Mouse (Mus musculus) bone marrow, adult 2 months (tissue): ENCODE results near the gene Epb41.

ENCODE experiments used
- CTCF ChIP-seq: fragments of 200-500 bp; IDR thresholded peaks from 2 replicates; pipeline ENCODE4 v1.5.1; 2011; ENCODE audit warnings: low read length, control low read depth; ENCODE audit not compliant: control insufficient read depth, insufficient read depth
- POLR2A ChIP-seq: fragments of 200-500 bp; IDR thresholded peaks from 2 replicates; pipeline ENCODE4 v1.6.1; 2011; ENCODE audit warnings: low read depth, mild to moderate bottlenecking, control low read depth, low read length, borderline replicate concordance; ENCODE audit not compliant: control insufficient read depth

DNA sequence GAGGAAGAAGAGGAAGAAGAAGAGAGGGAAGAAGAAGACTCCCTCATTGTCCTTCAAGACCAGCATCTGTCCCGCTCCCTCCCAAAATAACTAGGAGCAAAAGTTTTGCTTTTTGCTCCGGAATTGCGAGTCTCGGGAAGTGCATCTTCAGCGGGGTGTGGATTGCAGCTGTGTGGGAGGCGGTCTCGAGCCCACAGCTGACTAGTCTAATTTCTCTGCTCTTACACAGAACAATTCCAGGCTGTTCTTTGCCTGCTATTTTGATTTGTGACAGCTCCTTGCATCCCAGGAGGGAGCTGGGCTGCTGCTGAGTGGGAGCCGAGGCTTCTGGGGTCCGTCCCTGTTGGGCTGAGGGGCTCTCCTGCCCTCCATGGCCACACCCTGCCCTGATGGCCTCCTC is 44.4 kb upstream of the Epb41 start:
- TF ChIP-seq POLR2A (no peak), CTCF (no peak)
